Mouse (Mus musculus) neural tube, postnatal 0 days (tissue): ENCODE results near the gene AV320801. TPM values are rescaled to one million over a fixed set of nuclear protein-coding genes. Genes with fewer than 3 reads are reported as not detected.

ENCODE experiments used
- polyA plus RNA-seq: library from polyadenylated mRNA; unstranded; fragments of >200 nt; fragmentation: Nextera tagmentation; extraction: Ambion mirVana; gene quantifications from 2 replicates; pipeline ENCODE4 v1.2.1, GENCODE M21; 2015

AV320801 gene
- polyA plus RNA-seq, result not detected in 2 replicates

DNA sequence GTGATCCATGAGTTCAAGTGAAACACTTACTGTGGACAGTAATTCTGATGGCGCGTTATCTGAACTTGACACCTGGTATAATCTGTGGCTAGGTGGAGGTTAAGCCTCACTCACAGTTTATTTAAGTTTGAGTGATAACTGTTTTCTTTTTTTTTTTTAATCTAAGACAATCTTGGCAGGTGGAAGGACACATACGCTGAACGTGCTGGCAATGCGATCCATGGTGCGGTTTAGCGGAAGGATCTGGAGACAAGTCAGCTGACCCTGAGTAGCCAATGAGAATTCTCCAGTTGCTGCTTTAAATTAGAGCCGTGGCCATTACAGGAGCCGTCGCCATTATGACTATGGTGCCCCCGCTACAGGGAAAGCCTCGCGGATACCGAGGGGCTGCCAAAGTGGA lies at the start of gene AV320801:
Gene AV320801 (plus strand): TSS at position 301 of the 400 bp plus-strand sequence.

Other genes starting within 250 kb of the AV320801 start
- not detected in 2 replicates for gene Pramel3, start 192.3 kb upstream of the AV320801 start, polyA plus RNA-seq
- not detected in 2 replicates for gene Gm5128, start 121.3 kb upstream of the AV320801 start, polyA plus RNA-seq
- gene Gm7903, start 60.8 kb upstream of the AV320801 start, polyA plus RNA-seq, result 0.06 TPM in 1 of 2 replicates, not detected in the other
- gene Nxf7, start 104.2 kb downstream of the AV320801 start, polyA plus RNA-seq, result 0.14 TPM in 1 of 2 replicates, not detected in the other
- gene Prame, start 133.1 kb downstream of the AV320801 start, polyA plus RNA-seq, result not detected in 2 replicates
- gene Tcp11x2, start 199.2 kb downstream of the AV320801 start, polyA plus RNA-seq, result not detected in 2 replicates
- gene Tmsb15a, start 230.7 kb downstream of the AV320801 start, polyA plus RNA-seq, result not detected in 2 replicates
- gene Armcx5, start 248.1 kb downstream of the AV320801 start, polyA plus RNA-seq, result 15.3 and 16.0 TPM in 2 replicates
- gene Gprasp1, start 248.1 kb downstream of the AV320801 start, polyA plus RNA-seq, result 203 and 219 TPM in 2 replicates